Mouse (Mus musculus) urinary bladder, postnatal 14 days (tissue): ENCODE results near the gene Shf.
"Not testable (repeated sequence)": the region's sequence is repeated elsewhere in the genome, so short reads cannot be mapped to it uniquely, and the experiment has no call there.

Source experiments
- DNase-seq: peaks from one replicate; pipeline ENCODE4 v3.0.0; 2021; ENCODE audit warnings: low spot score

Gene Shf

DNA sequence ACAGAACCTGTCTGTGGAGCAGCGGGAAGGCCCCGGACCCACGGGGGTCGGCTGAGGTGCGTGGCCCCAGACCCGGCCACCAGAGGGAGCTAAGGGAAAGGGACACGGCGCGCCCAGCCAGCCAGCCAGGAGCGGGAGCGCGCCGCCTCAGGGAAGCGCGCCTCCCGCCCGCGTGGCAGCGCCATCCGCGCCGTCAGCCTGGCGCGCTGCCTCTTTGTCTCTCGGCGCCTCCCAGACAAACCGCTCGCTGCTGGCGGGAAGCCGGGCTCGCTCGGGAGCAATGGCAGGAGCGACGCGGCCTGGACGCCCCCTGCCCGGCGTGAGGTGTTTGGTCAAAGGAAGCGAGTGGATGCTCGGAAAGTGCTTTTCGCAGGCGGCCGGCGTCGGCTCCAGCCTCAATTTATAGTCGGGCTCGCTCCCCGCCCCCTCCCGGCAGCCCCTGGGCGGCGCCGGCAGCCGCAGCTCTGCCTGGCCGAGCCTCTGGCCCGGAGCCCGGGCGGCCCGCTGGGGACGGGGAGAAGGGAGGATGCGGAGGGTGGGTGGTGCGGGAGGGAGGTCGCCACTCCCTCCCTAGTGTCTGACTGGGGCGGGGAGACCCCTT is 20.3 kb downstream of the Shf start:
- DNase-seq = peak; percentile 89

DNA sequence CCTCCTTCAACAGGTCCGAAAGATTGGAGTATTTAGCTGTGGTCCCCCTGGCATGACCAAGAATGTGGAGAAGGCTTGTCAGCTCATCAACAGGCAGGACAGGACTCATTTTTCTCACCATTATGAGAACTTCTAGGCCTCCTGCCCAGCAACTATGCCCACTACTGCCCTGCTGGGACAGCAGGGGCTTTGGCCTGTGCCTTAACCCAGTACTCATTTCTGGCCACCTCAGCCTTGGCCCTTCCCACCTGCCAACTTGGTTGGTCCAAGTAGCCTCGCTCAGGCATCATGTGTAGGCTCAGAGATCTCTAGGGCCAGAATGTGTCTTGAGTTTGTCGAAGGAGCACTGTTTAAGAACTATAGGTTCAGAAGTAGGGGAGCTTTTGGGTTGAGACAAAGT is 21.7 kb downstream of the Shf start:
- DNase-seq = no peak

GRCm38 (mm10) chr2:122346164-122346563 is 22.8 kb downstream of the Shf start:
- DNase-seq = not testable (repeated sequence)

GRCm38 (mm10) chr2:122345106-122345893 is 23.7 kb downstream of the Shf start:
- peak; percentile 68 for DNase-seq

- no peak for DNase-seq
Measured at GRCm38 (mm10) chr2:122337291-122337690, 31.7 kb downstream of the Shf start.

- peak; percentile 67 for DNase-seq
Measured at GRCm38 (mm10) chr2:122334170-122334569, 34.8 kb downstream of the Shf start.

- peak; percentile 35 for DNase-seq
Measured at GRCm38 (mm10) chr2:122332222-122332621, 36.7 kb downstream of the Shf start.

GRCm38 (mm10) chr2:122330317-122330716 is 38.6 kb downstream of the Shf start:
- DNase-seq = not testable (repeated sequence)

- DNase-seq = no peak
Measured at GRCm38 (mm10) chr2:122327986-122328385, 41.0 kb downstream of the Shf start.

- DNase-seq = no peak
Measured at GRCm38 (mm10) chr2:122325361-122325760, 43.6 kb downstream of the Shf start.

- DNase-seq = no peak
Measured at GRCm38 (mm10) chr2:122324586-122324985, 44.4 kb downstream of the Shf start.

DNA sequence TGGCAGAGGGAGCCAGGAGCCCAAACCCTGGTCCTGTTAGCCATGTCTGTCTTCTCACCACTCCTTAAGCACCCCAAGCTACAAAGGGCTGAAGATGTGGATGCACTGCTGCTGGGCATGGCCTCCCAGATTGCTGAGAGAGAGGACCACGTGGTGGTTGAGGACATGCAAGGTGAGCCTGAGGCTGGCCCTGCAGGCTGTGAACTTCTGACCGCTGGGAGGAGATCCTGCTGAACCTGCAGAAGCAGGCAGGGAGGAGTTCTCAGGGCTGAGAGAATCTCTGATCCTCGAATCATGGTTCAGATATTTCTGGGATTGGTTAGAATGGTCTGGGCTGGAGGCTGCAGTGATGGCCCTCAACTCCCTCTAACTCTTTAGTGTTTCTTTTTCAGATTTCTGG is 45.0 kb downstream of the Shf start:
- no peak for DNase-seq

GRCm38 (mm10) chr2:122317384-122317783 is 51.6 kb downstream of the Shf start:
- DNase-seq = no peak

DNA sequence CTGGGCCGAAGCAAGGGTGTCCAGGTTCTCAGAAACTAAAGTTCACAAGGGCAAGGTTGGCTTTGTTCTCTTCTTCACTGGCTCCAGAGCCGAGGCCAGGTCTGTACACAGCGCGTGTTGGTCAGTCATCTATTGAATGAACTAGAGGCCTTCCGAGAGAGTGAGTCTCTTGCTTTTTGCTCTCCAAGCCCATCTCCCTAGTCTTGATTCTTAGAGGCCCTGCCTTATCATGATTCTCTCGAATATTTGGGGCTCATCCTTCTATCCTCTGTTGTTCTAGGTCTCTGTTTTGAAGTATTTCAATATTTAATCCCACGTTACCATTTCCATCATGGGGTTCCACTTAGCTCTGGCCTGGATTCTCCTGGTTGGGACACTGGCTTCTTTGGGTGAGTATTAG is 53.6 kb downstream of the Shf start, which contains the start of gene Duox1:
Gene Duox1, plus strand, starts transcription at position 301 of the 400 bp plus-strand sequence.
- DNase-seq = no peak

DNA sequence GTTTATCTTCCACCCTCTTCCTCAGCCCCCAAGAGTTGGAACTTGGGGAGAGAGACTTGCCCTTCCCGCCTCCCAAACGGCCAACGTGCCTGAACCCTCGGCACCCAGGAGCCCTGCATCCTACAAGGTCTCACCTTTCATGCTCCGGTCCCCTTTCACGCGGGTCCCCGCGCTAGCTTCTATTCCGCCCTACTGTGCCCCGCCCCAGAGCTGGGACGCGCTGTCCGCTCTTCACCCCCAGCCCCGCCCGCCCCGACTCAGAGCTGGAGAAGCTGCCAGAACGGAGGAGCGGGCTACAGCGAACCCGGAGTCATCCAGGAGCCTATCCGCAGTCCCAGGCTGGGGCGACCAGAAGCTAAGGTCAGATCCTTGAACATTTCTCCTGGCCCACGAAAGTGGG is 55.4 kb downstream of the Shf start, which contains the start of gene Duoxa1:
Gene Duoxa1, minus strand, starts transcription at position 195 of the 400 bp plus-strand sequence.
- DNase-seq = peak; percentile 40

GRCm38 (mm10) chr2:122312722-122313417 is 56.1 kb downstream of the Shf start:
- peak; percentile 82 for DNase-seq

DNA sequence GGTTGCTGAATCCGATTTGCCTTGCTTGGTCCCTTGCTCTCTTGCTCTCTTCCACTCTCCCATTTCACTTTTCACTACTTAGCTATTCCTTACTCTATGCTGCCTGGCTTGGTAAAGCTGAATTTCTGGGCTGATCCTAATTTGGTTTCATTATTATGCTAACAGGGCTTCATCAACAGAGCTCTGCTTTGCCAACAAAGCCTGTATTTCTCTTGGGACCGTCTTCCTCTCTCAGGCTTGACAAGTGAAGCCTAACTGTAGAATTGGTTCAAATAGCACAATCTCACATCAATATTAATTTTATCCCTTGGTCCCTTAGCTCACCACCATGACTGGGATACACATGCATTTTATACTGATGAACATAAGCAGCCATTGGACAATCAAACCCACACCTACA is 57.4 kb downstream of the Shf start:
- DNase-seq = no peak

DNA sequence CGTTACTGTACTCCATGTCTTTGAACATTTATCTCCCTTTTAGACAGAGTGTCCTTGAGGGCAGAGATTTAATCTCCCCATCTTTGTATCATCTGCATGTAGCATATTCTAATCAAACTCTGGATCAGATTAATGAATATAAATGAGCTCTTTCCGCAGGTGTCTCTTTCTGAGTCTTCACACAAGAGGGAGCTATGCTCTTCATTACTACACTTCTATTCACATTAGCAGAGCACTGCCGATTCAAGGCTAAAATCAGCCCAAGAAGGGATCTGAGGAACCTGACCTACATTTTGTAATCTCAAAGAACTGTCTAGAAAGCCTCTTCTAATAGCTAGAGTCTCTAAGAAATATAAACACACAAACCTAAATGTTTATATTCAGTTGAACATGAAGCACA is 59.3 kb downstream of the Shf start:
- DNase-seq = no peak

DNA sequence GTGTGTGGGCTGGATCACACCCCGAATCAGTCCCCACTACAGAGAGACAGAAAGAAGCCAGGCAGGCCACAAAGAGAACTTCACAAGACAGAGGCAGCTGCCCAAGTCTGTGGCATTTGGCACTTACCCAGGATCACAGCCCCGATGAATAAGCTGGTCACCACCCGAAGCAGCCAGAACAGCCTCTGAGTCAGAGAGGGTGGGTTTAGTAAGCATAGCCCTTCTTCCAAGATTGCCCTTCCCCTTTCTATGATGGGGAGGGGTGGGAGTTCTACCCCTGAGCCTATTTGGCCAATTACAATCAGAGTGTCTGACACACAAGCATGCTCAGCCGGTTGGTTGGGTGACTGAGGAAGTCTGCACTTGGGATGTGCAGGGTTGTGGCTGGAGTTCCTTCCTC is 62.8 kb downstream of the Shf start:
- peak; percentile 76 for DNase-seq

GRCm38 (mm10) chr2:122305097-122305892 is 63.7 kb downstream of the Shf start:
- DNase-seq = no peak

GRCm38 (mm10) chr2:122304544-122304943 is 64.4 kb downstream of the Shf start:
- DNase-seq = no peak
